Mouse (Mus musculus) hematopoietic stem cell, adult 5-6 weeks (primary cell): ENCODE data around the gene Tekt4. TPM values are rescaled to one million over a fixed set of nuclear protein-coding genes. Genes with fewer than 3 reads are reported as not detected.

Experiments used
- ATAC-seq, 2 experiments: fragments of 125-278 bp in 1 of 2; replicated peaks in 1 of 2; 2 replicates each; pipeline ENCODE4 v1.8.0; 2016 to 2017; ENCODE audit warnings: inconsistent platforms in 2 of 2, mild to moderate bottlenecking in 2 of 2, moderate number of reproducible peaks in 2 of 2, low read depth in 1 of 2, moderate TSS enrichment in 1 of 2; ENCODE audit not compliant: low FRiP score in 2 of 2, poor library complexity in 2 of 2, severe bottlenecking in 2 of 2, insufficient read depth in 1 of 2, low TSS enrichment in 1 of 2
- total RNA-seq: library from RNA; stranded (forward); fragments of 172-1452, 232-1000 nt; gene quantifications from 2 replicates; pipeline ENCODE4 v1.2.3, GENCODE M21; 2017

The Tekt4 gene
- total RNA-seq, 1 experiment from 2014 or later: not detected

DNA sequence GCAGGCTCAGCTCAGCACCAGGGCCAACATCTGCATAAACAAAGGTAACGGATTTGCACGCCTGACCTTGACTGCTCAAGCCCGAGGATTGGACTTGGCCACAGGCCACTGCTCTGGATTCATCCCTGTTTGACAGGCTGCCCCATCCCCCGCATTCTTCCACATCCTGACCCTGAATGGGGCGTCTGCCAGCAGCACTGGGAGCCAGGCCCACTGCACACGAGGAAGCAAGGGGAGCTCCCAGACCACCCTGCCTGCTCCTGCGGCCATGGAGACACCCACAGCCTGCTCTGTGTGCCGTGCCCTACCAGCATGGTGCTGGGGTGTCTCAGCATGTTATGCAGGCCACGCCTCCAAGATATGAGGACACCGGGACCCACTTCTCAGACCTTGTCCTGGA is 27.0 kb upstream of the Tekt4 start:
- ATAC-seq: no peak

DNA sequence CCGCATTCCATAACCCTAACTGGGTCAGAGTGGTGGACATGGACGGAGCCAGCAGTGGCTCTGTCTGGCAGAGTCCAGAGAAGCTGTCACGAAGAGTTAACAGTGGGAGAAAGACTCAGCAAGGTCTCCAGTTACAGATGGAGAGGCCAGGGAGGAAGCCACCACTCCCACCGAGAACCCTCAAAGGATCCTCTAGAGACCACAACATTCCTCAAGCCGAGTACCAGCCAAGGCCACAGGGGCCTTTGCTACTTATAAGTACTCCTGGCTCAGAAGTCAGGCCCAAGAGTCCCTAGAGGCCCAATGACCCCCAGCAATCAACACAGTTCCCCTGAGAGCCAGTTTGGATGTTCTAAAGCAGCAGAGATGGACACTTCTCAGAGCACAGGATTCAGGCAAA is 25.2 kb upstream of the Tekt4 start:
- no peak for ATAC-seq

DNA sequence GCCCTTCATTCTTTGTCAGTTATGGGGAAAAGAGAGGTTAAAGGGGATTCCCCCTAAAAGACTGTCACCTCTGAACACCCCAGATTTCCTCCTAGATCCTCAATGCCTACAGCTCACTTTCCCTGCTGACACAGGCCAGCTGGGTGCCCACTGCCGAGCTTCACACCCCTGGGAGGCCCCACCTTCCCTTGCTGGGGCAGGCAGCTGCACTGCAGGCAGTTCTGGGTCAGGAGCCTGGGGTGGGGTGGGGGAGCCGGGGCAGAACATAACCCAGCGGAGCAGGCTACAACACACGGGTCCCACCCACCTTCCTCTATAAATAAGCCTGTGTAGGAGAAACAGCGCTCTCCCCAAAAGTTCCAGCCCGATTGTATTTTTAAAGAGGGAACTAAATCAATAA is 24.5 kb upstream of the Tekt4 start:
- no peak for ATAC-seq

DNA sequence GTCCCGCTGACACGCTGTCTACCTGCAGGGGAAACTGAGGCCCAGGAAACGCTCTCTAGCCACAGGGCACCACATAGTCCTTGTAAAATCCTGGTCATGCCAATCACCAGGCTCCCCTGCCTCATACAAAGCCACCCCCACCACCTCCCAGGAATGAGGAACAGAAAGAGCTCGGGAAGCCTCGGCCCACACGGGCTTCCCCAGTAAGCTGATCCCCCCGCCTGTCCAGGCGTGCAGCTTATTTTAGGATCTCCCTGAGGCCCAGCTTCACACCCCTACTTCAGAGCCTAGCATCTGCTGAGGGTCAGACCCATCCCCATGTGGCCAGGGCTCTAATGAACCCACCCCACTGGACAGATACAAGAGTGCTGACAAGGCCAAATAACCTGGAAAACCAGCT is 23.9 kb upstream of the Tekt4 start:
- no peak for ATAC-seq

DNA sequence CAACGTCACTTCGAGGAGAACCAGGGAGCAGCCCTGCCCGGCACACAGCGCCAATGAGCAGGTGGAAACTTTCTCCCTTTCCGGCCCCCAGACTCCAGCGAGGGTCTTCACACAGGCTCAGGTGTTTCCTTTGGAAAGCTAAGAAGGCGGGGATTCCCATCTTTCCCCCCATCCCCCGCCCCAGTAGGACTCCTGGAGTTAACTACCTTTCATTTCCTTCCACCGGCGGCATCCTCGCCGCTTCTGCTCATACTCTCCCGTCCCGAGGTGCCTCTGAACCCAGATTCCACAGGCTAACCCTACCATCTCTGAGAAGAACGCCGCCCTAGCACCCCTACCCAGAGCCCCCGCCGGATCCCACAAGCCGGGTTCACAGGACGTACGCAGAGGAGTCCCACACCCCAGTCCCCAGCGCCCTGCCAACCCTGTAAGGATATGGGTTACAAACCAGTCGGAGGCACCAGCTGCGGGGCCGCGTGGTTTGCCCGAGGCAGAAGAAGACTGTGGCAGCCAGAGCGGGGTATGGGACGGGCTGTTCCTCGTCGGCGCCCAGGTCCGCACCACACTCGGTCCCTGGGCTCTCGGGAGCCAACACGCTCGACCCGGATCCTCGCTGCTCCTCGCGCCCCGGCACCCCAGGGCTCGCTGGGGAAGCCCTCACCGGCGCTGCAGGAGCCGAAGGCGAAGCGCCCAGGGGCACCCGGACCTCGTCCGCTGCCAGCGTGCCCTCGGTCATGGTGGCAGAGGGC is 21.8 kb upstream of the Tekt4 start:
- no peak for ATAC-seq

DNA sequence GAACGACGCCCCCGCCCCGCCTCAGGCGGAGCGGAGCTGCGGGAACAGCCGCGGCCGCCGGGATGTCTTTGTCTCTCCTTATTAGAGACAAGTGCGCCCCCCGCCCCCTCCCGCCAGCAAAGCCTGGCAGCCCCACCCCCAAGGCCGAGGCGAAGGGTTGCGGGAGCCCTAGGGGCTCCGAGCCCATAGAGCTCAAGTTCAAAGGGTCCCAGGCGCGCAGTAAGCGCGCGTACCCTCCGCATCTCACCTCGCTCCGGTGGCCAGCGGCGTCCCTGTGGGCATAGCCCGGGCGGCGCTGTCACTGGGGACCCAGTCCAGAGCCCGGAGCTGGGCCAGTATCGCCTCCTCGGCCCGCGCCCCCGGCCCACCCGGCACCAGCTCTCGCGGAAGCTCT is 21.2 kb upstream of the Tekt4 start:
- ATAC-seq: no peak

DNA sequence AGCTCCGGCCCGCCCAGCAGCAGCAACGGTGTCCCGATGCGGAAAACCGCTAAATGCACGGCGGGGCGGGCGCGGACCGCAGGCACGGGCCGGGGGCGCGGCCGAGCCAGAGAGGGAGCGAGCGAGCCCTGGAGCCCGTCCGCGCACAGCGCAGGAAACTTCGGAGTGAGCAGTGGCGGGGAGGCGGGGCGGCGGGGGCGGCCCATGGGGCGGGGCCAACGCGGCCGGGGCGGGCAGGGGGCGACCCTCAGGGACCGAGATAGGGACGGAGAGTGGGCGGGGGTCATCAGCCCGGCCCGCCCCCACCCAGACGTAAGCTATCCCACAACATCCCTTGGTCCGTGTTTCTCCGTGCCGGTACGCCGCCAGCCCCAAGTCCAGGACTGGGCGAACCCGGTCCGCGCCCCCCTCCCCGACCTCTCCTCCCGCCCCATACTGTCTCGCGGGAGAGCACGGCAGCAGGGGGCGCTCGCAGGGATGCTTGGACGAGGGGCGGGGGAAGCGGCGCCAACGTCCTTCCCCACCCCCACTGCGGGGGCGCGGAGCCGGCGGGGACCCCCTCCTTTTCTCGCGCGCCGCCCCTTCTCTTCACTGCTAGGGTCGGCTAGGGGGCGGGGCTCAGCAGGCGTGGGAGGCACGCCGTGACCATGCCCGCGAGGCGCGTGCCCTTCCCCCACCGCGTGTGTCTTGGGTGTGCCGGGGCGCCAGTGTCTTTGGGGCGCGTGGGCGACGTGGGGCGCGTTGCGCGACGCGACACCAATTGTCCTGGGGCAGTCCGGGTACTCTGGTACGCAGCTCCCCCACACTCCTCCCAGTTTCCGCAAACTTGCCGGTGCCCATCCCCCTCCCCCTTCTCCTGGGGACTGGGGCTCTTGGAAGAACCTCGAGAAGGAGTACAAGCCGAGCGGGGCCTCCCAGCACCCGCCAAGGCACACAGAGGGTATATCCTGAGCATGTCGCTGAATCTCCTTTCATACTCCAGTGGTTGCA is 20.5 kb upstream of the Tekt4 start, which contains the start of gene Cacna1h:
TSS of gene Cacna1h (minus strand) at position 167 of the 990 bp plus-strand sequence.
- ATAC-seq: no peak

DNA sequence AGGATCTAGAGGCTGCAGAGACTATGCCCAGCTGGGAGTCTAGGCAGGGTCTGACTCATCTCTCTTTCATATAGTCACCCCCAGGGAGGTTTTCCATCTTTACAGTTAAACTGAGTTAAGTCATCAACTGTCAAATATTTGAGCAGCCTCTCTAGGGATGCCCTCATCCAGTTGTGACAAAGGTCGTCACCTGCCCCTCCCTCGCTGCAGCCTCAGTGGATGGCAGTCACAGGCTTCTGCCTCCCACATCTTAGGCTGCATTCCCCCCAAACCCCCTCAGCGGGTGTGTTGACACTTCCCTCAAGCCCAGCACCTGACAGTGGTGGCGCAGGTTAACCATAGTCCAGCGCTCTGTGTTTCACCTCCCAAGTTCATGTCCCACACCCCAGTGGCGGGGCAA is 13.0 kb upstream of the Tekt4 start:
- ATAC-seq: no peak

DNA sequence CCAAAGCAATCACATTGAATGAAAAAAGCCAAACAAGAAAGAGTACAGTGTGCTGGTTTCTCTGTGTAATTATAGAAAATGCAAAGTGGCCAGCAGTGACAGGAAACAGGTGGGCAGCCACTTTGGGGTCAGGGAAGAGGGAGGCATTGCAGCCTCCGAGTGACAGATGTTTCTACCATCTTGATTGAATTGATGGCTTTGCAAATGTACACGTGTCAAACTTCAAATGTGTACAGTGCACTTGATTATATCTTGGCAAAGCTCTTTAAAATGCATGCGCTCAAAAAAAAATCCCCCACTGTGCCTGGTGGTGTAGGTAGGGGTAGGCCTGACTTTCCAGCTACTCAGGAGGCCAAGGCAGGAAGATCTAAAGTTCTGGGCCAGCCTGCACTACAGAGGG is 11.5 kb upstream of the Tekt4 start:
- ATAC-seq: no peak

DNA sequence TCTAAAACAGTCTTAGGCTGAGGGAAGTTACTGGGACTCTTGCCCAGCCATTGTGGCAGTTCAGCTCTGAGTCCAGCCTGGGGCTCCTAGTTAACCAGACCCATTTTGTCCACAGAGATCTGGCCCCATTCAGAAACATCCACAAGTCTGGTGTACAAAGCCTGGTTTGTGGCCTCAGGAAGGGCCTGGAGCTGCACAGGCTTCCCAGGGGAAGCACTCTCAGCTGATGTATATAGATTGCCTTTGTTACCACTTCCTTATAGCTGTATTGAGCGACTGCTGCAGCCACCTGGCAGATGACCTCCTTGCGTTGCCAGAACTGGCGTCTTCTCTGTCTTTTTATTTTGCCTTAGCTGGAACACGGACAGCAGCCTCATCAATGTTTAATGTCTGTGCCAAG is 9.3 kb upstream of the Tekt4 start:
- ATAC-seq: no peak

DNA sequence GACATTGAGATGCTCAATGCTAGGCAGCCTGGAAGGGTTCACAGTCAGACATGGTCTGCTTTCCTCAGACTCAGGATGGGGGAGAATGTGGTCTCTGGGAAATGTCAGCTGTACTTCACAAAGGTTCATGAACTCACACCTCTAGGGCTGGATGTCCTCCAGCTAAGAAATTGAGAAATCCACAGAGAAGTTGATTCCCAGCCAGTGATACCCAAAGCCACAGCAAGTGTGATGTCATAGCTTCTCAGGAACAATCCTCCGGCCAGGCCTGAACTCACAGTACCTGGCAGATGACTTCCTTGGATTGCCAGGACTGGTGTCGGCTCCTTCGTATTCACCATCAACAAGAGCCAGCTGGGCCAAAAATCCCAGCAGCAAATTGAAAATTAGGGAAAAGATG is 8.6 kb upstream of the Tekt4 start:
- ATAC-seq: no peak

DNA sequence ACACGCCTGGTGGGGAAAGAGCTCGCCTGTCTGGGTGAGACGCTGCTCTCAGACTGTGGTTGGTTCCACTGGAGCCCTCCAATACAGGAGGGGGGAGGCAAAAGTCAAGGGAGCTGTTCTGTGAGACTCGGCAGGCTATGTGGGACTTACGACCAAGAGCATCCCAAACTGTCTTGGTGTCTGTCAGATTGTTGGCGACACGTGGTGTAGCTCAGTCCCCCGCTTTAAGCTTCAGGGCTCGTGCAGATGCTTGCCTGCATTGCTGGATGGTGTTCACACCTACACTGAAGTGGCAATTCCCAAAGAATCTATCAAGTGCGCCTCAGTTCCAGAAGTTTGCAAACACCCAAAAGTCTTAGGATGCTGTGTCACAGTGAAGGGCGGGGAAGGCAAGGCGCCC is 6.5 kb upstream of the Tekt4 start:
- ATAC-seq: no peak

DNA sequence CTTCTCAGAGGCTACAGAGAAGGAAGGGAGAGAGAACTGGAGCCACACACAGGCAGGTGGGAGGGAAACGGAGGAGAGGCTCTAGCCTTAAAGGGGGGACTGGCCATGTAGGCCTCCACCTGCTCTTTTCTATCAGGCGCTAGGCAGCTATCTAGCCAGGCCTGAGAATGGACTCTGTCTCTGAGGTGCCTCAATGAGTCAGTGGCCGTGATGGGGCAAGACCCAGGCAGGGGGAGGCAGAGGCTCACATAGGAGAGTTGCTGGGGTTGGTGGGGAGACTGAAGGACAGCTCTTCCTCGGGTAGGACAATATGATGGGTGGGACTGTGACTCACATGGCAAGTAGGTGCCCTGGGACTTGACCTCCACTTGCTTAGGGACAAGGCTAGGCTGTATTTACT is 4.1 kb upstream of the Tekt4 start:
- ATAC-seq: no peak

DNA sequence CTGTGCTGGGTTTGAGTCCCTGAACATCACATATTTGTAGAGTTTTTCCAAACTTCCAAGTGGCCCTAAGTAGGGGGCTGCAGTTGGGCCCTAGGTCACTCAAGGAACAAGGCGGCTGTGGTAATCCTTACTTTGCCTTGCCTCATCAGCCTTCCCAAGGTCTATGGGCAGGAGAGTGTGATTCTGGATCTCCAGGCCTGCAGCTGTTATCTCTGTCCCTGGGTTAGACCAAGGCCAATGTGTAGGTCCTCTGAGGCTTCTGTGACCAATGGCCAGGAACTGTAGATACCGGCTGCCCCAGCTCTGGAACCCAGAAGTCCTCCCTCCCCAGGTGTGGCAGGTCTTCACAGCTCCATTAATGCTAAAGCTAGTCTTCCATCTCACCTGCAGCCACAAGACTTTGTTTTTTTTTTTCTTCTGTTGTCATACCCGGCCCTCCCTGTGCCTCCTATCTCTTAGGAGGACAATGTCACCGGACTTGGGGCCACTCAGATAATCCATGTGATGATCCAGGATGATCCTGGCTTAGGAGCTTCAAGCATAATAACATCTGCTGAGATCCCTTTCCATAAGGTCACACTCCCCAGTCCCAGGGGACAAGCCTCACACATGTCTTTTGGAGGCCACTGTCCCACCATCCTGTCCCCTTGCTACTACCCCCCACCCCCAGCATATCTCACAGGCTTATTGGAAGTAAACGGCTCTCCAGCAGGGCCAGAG is 2.0 kb upstream of the Tekt4 start:
- no peak for ATAC-seq

DNA sequence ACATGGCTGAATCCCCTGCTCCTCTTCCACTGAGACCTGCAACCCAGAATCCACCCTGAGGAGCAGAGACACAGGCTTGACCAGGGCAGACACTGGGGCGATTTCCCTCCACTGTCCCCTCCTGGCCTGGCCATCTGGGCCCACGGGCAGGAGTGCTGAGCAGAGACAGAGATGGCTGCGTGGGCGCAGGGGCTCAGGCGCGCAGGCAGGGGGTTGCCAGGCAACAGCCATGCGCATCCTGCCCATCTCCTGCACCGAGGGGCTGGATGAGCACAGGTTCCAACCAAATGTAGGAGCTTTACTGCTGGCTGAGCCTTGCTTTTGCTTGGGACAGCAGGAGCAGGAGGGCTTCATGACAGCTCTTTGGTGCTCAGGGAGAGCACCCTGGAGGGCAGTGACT is 2.1 kb downstream of the Tekt4 start:
- ATAC-seq: no peak

DNA sequence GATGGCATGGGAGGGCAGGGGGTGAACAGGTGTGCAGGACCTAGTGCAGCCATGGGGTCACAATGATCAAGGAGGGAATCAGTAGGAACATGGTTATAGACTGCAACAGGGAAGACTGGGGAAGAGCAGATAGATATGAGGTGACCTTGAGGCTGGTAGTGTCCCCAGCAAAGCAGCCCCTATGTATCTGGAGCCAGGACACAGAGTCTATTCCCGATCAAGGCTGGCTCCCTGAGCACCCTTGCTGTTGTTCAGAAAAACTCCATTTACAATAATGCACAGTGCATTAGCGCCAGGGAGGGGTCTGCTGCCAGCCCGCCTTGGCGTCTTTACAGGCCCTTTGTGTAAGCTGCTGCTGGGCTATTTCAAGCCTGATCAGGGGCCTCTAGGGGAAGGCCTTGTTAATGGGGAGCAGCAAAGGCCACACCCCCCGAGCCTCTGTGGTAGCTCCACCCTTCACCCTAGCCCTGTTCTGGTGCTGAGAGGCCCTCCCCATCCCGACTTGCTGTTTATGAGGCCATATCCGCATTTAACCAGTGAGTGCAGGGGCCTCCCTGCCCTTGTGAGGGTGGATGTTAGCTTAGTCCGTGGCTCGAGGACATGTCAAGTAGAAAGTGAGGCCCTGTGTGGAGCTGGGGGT is 7.9 kb downstream of the Tekt4 start:
- no peak for ATAC-seq

DNA sequence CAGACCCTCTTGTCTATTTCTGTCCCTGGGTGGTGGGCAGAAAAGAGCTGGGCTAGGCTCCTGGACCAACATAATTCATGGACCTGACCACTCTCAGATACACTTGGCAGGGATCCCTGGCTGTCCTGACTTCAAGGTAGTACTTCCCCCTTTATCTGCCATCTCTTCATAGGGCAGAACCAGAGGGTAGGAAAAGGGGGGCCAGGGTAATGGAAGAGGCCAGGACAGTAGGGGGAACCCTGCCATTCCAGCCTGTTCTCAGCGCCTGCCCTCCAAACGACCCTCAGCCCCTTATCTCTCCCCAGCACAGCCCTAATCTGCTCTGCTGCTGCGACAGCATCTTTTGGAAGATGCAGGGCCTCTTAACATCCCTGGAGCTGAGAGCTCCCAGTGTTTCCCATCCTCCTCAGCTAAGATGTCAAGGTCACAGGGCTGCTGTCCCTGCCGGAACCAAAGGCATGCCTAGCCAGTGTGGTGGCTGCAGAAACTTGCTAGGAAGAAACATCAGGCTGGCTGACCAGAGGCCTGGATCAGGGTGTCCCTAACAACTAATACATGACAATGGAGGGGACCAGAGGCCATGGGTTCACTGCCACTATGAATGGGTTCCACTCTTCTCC is 9.0 kb downstream of the Tekt4 start:
- no peak for ATAC-seq
